Mouse (Mus musculus) neural tube, embryonic 11.5 days (tissue): ENCODE results near the gene Camsap1. TPM values are rescaled to one million over a fixed set of nuclear protein-coding genes. Genes with fewer than 3 reads are reported as not detected.

Experiments used
- polyA plus RNA-seq: library from polyadenylated mRNA; unstranded; fragments of >200 nt; fragmentation: Nextera tagmentation; extraction: Ambion mirVana; gene quantifications from 2 replicates; pipeline ENCODE4 v1.2.1, GENCODE M21; 2014

The Camsap1 gene
- polyA plus RNA-seq, 1 experiment from 2014 or later: 60.4 TPM

Other genes starting within 250 kb of the Camsap1 start
- gene Obp2b, start 246.3 kb downstream of the Camsap1 start, polyA plus RNA-seq: not detected in 2 replicates
- not detected in 2 replicates for gene Lcn3, start 217.7 kb downstream of the Camsap1 start, polyA plus RNA-seq
- not detected in 2 replicates for gene Lcn11, start 206.3 kb downstream of the Camsap1 start, polyA plus RNA-seq
- gene Gm13539, start 201.0 kb downstream of the Camsap1 start, polyA plus RNA-seq: not detected in 2 replicates
- not detected in 2 replicates for gene Glt6d1, start 167.4 kb downstream of the Camsap1 start, polyA plus RNA-seq
- gene Lcn9, start 160.1 kb downstream of the Camsap1 start, polyA plus RNA-seq: not detected in 2 replicates
- gene Sohlh1, start 136.0 kb downstream of the Camsap1 start, polyA plus RNA-seq: not detected in 2 replicates
- 0.45 and 2.2 TPM in 2 replicates for gene Kcnt1, start 119.5 kb downstream of the Camsap1 start, polyA plus RNA-seq
- 107 and 114 TPM in 2 replicates for gene Ubac1, start 38.5 kb upstream of the Camsap1 start, polyA plus RNA-seq
- gene Nacc2, start 139.9 kb upstream of the Camsap1 start, polyA plus RNA-seq: 8.2 and 9.8 TPM in 2 replicates
- 19.6 and 25.3 TPM in 2 replicates for gene Lhx3, start 225.0 kb upstream of the Camsap1 start, polyA plus RNA-seq